Mouse (Mus musculus) fat pad, adult 2 months (tissue): ENCODE results near the gene St6gal1.

ENCODE experiments used
- DNase-seq: peaks from one replicate; pipeline ENCODE4 v3.0.0-alpha.2; 2011; ENCODE audit warnings: low read depth, low spot score; ENCODE audit errors: extremely low read depth

St6gal1 gene

DNA sequence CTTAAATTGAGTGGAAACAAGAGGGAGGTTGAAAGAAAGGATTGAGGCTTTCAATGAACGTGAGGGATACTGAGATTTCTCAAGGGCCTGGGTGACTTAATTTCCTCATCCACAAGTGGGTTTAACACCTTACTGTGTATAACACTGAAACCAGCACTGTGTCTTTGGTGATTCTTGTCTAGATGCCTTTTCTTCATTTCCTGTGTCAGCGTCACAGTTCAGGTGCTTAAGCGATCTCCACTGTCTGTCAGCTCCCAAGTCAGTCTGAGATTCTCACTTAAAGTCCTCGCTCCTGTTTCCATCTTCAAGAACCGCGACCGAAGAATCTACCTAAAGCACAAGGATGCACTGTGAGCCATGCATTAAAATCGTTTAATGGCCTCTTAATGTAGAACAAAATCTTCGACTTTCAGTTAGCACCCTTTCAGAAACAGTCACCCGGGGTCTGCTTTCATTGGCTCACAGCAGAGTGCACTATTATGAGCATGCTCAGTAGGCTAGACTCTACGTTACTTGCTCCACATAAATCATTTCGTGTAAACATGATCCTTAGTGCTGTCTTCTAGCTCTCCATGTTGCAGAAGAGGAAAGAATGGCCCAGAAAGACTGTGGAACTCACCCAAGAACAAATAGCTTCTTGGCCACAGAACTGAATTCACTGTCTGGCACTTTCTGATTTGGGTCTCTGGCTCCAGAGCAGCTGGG lies 1.2 kb upstream of the St6gal1 start:
- DNase-seq, result no peak

DNA sequence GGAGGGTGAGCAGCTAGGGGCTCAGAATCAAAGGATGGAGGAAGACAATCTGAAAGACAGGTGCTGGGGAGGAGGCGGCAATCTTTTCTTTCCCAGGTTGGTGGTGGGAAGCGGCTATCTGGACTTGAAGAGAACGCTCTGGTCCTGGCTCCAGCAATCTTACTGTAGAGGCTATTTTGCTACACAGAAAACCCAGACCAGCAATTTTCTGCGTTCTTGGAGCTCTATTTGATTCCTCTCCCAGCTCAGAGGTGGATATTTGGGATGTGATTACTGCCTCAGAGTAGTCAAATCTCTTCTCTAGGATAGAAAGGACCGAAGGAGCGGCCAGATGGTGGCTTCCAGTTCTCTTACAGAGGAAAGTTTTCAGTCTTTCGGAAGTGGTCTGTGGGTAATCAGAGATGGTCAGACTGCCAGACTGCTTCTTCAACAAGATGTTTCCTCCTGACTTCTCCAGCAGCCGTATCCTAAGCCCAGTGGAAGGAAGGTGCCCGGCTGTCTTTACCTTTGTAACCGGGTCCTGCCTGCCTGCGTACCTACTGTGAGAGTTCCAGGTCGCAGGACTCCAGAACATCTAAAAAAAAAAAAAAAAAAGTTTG lies 570 bp upstream of the St6gal1 start:
- no peak for DNase-seq

DNA sequence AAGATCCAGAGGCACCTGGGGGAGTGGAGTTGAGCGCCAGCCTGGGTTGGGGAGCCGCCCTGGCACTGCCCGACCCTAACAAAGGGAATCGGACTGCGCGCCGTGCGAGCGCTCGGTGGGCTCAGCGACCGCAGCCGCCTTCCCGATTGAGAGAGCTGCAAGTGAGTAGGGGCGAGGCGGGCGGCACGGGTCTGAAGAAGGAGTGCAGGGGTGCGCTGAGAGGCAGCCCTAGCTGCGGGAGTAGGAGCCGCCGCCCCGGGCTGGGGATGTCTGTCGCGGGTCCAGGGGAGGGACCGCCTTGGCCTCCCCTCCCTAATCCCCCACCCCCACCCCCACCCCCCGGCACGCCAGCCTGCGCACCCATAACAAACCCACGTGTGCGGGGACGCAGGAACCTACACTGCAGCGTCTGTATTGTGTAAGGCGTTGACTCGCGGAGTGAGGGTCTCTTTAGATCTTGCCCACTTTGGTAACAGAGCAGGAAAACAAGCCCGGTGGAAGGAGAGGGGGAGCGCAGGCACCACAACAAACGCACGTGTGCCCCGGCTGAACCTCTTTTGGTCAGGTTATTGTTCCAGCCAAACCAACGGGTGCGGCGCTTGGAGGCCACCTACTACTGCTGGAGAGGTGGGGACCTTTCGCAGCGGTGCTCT lies 655 bp downstream of the St6gal1 start:
- no peak for DNase-seq

DNA sequence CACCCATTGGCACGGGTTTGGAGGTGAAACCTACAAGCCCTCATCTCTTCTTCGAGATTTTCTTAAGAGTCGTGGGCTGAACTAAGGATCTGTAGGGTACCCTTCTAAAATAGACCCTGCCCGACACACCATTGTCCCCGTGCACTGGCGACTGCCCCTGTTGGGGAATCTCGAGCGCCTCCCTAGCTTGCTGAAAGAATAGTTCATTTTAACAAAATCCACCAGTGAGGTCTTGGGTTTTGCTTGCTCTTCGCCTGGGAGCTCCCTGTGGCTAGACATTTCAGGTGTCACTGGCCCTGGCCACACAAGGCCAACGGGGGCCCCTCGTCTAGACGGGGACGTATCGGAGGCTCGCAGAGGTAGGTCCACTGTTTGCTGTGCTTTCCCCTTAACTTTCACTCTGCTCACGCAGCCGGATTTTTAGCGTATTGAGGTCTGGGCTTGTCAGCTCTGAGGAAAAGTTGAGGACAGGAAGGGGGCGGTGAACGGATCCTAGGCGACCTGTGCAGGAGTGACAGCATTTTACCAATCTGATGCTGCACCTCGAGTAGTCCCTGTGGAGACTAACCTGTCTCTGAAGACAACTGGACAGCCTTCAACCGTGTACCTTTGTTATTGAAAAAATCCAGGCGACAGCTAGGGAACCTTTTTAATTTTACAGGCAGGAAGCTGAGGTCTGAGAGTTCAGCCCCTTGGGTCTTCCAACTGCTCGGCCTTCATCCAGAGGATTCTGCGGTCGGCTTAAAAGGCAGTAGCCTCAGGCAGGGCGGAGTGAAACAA lies 1.5 kb downstream of the St6gal1 start:
- DNase-seq, result no peak

DNA sequence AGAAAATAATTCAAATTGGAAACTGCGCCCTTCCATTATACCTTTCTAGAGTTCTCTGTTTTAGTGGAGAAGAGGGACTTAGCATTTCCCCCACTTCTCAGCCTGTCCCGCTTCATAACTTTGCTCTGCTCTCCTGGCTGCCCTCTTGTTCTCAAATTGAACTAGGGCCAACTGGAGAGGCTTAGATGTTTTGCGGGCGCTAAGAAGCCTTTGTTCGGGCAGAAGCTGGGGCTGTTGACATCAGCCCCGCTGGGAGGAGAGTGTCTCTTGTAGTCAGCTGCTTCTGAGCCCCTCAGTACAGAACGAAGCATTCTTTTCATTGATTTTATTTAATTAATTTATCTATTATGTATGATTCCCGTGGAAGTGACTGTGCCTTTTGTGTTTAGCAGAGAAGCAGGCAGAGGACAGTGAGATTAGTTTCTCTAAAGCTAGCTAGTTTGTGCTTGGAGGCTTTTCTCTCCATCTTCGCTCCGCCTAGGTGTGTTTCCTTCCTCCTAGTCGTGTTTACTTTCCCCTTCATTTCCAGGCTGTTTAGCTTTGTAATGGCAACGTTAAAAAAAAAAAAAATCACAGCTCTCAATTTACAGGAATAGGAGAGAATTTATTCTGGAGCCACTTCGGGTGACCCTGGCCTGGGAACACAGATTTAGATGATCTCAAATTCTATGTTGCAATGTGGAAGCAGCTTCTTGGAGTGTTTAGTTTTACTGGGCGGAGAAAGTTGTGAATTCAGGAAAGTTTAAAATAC lies 2.2 kb downstream of the St6gal1 start:
- DNase-seq, result no peak

DNA sequence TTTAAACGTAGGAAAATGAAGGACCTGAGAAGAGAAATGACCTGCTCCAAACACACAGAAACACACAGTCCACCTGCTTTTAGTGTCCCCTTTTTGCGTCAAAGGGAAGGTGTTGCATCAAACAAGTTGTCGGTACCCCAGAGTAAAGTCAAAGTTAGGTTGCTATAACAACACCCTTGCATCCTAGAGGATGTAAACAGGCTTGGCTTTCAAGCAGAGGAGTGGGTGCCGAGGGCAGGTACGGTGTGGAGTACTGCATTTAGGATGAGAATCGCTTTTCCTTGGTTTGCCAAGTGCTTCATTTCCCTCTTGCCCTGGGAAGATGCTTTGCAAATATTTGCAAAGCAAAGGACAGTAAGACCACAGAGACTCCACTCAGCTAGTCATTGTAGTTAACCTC lies 3.3 kb downstream of the St6gal1 start:
- no peak for DNase-seq

DNA sequence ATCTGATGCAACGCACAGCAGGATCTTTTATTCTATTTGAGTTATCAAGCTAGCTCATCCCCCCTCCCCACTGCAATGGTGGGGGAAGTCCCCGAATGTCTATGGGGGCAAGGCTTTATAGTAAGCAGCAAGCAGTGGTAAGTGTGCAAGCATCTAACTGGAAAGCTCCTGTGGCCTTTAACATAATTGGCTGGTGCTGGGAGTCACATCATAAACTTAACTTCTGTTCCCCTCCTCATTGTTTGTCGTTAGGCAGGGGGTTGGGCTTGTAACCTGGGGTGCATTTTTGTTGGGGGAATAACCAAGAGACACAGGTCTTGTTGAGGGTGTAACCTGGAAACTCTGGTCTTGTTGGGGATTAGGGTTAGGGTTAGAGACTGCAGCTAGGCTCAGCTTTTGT lies 3.9 kb downstream of the St6gal1 start:
- DNase-seq, result no peak

DNA sequence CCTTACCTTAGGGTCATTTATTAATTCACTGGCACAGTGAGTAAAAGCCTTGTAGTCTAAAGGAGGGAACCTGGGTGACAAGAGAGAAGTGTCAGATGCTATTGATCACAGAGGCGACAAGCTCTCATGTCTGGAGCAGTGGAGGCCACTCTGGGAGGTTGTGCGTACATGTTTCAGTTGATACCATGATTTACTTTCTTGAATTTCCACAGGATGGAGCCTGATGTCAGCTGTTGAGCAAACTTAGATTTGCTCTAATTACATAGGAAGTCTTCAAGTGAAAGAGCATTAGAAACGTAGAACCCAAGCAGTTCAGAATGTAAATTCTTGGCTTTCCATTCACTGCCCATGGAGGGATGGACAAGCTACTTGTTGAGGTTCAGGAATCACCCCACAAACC lies 5.4 kb downstream of the St6gal1 start:
- DNase-seq, result no peak

DNA sequence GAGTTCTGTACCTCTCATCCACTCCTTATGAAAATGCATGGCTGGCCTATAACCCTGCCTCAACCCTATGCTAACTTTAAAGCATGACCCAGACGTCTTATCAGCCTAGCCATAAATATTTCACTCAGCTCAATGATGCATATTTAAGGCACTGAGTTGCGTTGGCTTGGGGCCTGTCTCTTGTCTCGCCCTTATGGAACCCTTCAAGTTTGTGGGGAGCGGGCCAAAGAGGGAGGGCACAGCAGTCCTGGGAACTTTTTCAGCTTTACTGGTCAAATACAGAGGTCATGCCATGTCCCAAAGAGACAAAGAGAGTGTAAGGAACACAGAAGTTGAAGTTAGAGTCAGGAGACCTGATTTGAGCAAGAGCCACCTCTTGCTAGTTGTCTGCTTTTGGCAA lies 6.6 kb downstream of the St6gal1 start:
- no peak for DNase-seq

DNA sequence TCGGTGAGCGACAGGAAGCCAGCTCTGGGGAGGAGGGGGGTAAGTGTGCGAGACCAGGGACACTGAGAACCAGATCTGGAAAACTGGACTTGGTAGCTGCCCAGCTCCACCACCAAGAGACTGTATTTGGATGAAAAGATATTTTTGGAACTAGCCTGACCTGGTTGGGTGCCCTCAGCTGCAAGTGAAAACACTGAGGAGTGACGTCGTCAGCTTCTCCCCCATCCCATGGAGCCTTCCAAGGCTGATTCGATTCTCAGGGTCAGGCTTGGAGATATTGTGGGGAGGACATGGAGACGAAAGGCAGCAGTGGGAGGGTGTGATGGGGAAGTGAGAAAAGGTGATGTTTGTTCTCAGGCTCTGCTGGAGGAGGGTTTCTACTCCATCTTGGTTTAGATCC lies 8.2 kb downstream of the St6gal1 start:
- no peak for DNase-seq

DNA sequence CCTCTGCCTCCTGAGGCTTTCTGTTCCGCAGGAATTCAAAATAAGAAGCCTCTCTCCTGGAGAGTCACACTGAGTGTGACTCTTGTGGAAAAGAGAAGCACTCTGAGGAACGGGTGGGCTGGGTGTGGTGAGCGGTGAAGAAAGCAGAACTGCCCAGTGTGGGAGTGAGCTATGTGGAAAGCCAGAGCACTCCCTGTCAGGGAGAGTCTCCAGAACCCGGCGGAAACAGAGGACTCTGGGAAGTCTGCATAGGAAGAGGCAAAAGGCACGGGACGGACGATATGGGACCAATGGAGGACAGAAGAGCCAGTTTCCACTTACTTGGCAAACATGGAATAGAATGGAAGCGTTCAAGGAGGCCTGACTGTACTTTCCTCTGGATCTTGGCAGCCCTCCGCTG lies 9.0 kb downstream of the St6gal1 start:
- no peak for DNase-seq

DNA sequence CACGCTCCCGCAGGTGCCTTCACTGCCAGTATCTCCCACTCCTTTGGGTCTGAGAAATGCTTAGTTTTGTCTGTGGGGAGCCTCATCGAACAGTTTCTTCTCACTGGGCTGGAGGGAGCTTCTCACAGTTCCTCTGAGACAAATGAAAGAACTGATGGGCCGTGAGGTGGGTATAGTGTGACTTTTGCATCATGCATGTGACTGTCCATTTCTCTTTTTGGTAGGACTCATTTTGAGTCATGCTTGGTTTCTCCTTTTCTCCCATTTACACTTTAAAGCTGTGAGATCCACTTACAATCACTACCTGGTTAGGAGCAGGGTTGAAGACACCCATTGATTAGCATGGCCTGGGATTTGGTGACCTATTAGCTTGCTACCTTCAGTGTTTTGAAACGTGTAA lies 10.0 kb downstream of the St6gal1 start:
- DNase-seq, result no peak

DNA sequence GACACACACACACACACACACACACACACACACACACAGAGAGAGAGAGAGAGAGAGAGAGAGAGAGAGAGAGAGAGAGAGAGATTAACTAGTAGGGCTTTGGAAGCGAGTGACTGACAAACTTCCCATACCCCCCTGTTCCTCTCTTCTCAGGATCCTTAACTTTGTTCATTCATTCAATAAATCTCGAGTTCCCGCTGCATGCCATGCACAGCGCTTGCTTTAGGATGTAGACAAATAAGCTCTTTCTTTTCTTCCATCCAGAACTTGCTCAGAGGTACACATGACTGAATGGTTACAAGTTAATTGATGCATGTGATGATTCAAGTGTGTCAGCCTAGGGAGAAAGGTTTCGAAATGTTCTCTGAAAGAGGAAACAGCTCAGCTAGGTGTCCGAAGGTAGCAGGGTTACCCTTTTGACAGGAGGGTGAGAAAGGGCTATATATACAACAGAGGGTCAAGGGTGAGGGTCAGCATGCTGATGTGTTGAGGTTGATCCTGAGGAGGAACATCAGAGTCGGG lies 10.7 kb downstream of the St6gal1 start:
- no peak for DNase-seq

DNA sequence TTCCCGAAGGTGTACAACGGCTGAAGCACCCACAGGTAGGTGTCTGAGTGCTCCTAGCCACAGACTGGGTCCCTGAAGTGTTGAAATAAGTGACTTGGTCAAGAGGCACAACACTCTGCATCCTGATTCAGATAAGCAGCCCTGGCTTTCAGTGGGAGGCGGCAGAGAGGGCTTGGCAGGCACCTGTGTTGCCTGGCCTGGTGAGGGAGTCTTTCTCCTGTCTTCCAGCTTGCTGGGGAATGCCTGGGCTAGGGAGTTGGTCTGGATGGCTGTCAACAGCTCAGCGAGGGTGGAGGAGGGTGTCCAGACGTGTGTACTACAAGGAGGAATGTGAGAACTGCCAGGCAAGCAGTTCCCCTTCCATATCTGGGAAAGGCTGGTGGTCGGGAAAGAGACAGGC lies 15.0 kb downstream of the St6gal1 start:
- no peak for DNase-seq

DNA sequence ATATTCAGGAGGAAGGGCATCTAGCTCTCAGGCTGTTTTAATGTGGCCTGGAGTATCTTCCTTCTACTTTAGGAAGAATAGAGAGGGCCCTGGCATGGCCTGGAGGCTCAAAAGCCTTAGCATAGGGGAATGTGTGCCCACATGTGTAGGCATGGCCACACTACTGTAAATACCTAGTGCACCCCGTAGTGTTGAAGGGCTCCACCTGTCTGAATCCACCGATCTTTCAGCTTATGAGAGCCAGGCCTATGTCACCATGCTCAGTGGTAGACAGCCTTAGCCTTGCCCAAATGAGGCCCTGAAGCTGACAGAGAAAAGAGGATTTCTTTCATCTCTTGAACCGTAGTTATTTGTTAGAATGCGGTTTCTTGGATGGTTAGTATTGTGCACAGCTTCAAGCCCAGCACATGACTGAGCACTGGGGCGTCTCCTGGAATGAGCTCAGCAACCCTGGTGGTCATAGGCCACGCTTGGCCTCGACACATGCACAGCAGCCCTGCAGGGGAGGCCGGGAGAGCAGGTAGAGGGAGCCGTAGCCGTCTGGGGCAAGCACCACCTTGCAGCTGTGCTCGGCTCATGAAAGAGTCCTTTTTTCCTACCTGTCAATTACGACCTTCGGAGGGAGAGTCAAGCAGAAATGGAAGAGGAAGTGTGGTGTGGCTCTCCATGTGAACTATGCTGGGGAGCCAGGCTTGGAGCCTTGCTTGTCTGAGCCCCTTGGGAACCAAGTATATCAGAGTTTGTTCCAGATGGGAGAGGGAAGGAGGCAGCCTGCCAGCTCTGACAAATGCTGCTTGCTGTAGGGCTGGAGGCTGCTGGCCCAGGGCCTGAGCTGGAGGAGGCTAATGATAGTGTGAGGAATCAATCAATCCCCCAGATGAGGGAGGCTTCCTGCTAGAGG lies 15.8 kb downstream of the St6gal1 start:
- no peak for DNase-seq

DNA sequence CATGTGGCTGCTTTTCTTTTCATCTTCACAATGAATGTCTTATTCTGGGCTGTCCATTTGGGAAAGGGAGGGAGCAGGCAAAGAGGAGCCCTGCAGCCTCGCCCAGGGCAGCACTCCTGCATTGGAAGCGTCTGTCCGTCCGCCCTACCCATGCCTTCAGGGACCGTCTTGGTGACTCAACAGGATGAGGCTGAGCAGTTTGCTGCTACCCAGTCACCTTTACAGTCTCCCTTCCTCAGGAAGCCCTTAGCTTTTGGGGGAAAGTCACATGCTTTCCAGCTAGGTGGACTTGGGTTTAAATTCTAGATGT lies 16.4 kb downstream of the St6gal1 start:
- no peak for DNase-seq

DNA sequence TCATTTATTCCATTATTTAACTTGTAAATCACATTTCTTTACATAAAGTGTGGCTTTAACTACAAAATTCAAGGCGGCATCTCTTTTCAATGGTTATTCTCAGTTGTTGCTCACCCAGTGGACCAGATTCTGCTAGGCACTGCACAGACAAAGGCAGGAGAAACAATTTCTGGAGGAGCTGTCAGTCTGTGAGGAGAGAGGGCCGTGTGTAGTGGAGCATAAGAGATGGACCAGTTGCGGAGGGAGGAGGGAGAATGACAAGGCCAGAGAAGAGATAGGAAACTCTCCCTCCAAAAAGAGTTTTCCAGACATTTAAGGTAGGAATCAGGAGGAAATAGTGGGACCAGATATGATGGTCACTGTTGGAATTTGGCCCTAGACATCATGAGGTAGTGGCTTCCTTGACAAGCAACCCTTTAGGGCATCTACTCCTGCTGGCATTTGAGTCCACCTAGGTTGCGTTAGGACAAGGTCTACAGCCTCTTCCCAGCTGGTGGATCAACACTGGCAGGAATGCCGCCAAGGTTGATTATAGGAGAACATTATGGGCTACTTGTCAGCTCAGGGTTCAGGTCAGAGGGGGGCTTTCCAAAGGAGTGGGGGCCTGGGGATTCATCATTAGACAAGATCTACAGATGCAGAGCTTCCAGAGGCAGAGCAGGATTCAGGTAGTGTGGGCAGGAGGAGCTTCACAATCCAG lies 19.3 kb downstream of the St6gal1 start:
- no peak for DNase-seq

DNA sequence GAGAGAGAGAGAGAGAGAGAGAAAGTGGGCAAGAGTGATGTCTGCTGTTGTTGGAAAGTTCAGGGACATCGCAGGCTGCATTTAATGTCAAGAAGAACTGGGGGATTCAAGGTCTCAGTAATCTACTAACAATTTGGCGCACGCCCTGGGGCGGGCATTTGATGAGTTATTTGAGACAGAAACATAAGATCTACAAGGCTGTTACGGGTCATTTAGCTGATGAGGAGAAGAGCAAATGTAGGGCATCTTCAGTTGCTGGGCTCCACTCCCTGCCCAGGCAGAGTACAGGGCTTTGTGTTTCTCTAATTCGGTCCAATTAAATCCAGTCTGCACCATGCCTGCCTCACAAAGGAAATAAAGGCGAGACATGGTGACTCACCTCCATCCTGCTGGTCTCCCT lies 19.9 kb downstream of the St6gal1 start:
- DNase-seq, result no peak

DNA sequence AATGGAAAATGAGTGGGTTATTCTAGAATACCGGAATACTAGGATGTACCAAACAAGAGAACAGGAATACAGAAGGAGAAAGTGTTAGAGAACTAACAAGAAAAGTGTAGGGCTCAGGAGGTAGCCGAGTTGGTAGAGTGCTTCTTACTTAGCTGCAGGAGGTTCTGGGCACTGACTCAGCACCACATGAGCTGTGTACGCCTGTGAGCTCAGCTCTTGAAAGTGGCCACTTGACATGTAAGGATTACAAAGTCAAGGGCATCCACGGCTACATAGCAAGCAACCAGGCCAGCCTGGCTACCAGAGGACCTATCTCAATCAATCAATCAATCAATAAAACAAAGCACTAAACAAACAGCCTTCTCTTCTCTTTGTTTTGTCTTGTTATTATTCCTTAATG lies 24.7 kb downstream of the St6gal1 start:
- no peak for DNase-seq
